Mouse (Mus musculus): ENCODE data around the gene Ncbp1. TPM values are rescaled to one million over a fixed set of nuclear protein-coding genes. Genes with fewer than 3 reads are reported as not detected.

The Ncbp1 gene
- polyA plus RNA-seq, 1 experiment from 2014 or later, result 59.5 TPM

Other genes starting within 250 kb of the Ncbp1 start
- 0.12 and 0.17 TPM in 2 replicates for gene Ccdc180, start 248.3 kb upstream of the Ncbp1 start, polyA plus RNA-seq (2015; fragmentation: Nextera tagmentation; extraction: Ambion mirVana)
- 19.8 and 21.5 TPM in 2 replicates for gene Tdrd7, start 173.3 kb upstream of the Ncbp1 start, polyA plus RNA-seq (2015; fragmentation: Nextera tagmentation; extraction: Ambion mirVana)
- 4.7 and 6.4 TPM in 2 replicates for gene Tmod1, start 99.7 kb upstream of the Ncbp1 start, polyA plus RNA-seq (2015; fragmentation: Nextera tagmentation; extraction: Ambion mirVana)
- 33.3 and 38.2 TPM in 2 replicates for gene Tstd2, start 81 bp downstream of the Ncbp1 start, polyA plus RNA-seq (2015; fragmentation: Nextera tagmentation; extraction: Ambion mirVana)
- 21.7 and 23.7 TPM in 2 replicates for gene Xpa, start 57.7 kb downstream of the Ncbp1 start, polyA plus RNA-seq (2015; fragmentation: Nextera tagmentation; extraction: Ambion mirVana)
- gene Foxe1, start 205.0 kb downstream of the Ncbp1 start, polyA plus RNA-seq (2015; fragmentation: Nextera tagmentation; extraction: Ambion mirVana), result 0.54 and 0.71 TPM in 2 replicates

Data from stomach, embryonic 15.5 days (tissue).